Mouse (Mus musculus) olfactory bulb, adult 2 months (tissue): Measurements from ENCODE around the gene Jph3.

ENCODE experiments used
- CTCF ChIP-seq: fragments of 200-500 bp; IDR thresholded peaks from 2 replicates; pipeline ENCODE4 v1.5.1; 2012; ENCODE audit warnings: low read depth, mild to moderate bottlenecking, low read length, moderate library complexity; ENCODE audit not compliant: insufficient read depth
- POLR2A ChIP-seq: fragments of 200-500 bp; IDR thresholded peaks from 2 replicates; pipeline ENCODE4 v1.6.1; 2012; ENCODE audit warnings: mild to moderate bottlenecking, low read depth, low read length, moderate library complexity; ENCODE audit not compliant: insufficient read depth

DNA sequence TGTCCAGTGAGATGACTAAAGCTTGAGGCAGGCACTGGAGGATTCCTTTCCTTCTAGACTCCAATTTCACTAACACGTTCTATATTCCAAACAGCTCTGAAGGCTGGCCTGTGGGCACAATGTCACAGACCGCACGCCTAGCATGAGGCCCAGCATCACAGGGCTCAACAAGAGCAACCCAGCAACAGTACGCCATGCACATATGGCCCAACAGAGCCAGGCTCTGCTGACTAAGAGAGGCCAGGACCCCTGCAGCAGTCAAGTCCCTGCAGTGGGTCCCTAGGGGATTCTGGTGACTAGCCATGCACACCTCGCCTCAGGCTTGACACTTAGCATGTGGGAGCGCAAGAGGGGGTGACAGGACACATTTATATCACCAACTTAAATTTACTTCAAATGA is 91.4 kb downstream of the Jph3 start:
- TF ChIP-seq CTCF = no peak
- no peak for TF ChIP-seq POLR2A
